Mouse (Mus musculus) MEL-GATA-1-ER (cell line): Measurements from ENCODE around the gene Rps18.
A peak's percentile ranks its signal among the peaks of the same experiment; 100 is the strongest.
"Not testable (repeated sequence)": the region's sequence is repeated elsewhere in the genome, so short reads cannot be mapped to it uniquely, and the experiment has no call there.

Experiments
- DNase-seq: peaks from one replicate; pipeline ENCODE4 v3.0.0-alpha.2; 2012; ENCODE audit warnings: low read depth; ENCODE audit errors: extremely low read depth

Rps18 gene

GRCm38 (mm10) chr17:33909077-33909868, 46.5 kb downstream of the Rps18 start, which contains the start of gene Daxx:
TSS of gene Daxx (plus strand) at chr17:33909414.
- DNase-seq = peak; percentile 92

GRCm38 (mm10) chr17:33908331-33909076, 47.3 kb downstream of the Rps18 start:
- DNase-seq = no peak

- DNase-seq = not testable (repeated sequence)
Observed at GRCm38 (mm10) chr17:33904835-33905234, 51.0 kb downstream of the Rps18 start, which contains the start of gene Platr17. TSS of gene Platr17 (plus strand) at chr17:33905135.

GRCm38 (mm10) chr17:33903911-33904651, 51.7 kb downstream of the Rps18 start:
- DNase-seq = not testable (repeated sequence)

- DNase-seq = no peak
Observed at GRCm38 (mm10) chr17:33902491-33902890, 53.3 kb downstream of the Rps18 start.

GRCm38 (mm10) chr17:33902079-33902478, 53.7 kb downstream of the Rps18 start:
- no peak for DNase-seq
